Mouse (Mus musculus) megakaryocyte, embryonic 14.5 days (primary cell): ENCODE measurements around the gene Rbm39.
"Not testable (repeated sequence)": the region's sequence is repeated elsewhere in the genome, so short reads cannot be mapped to it uniquely, and the experiment has no call there.

Experiments
- FLI1 ChIP-seq: IDR thresholded peaks from 2 replicates; pipeline ENCODE4 v1.6.1; 2012; ENCODE audit warnings: low read length, inconsistent platforms, mixed read lengths
- GATA1 ChIP-seq: IDR thresholded peaks from 3 replicates; pipeline ENCODE4 v1.6.1; 2012; ENCODE audit warnings: mixed read lengths, low read length, inconsistent platforms, borderline replicate concordance

GRCm38 (mm10) chr2:156112080-156112423 lies 68.0 kb downstream of the Rbm39 start:
- not testable (repeated sequence) for TF ChIP-seq FLI1, GATA1
